Mouse (Mus musculus) bone marrow, adult 2 months (tissue): ENCODE results near the gene Fntb. TPM values are rescaled to one million over a fixed set of nuclear protein-coding genes. Genes with fewer than 3 reads are reported as not detected.
"Not testable (repeated sequence)": the region's sequence is repeated elsewhere in the genome, so short reads cannot be mapped to it uniquely, and the experiment has no call there.

Experiments
- H3K27ac ChIP-seq: fragments of 200-500 bp; 2 replicates; pipeline ENCODE4 v1.5.1; 2012; ENCODE audit warnings: low read depth, mild to moderate bottlenecking, control low read depth, inconsistent platforms, low read length; ENCODE audit not compliant: control insufficient read depth, poor library complexity, insufficient read depth
- H3K4me1 ChIP-seq: fragments of 200-500 bp; 2 replicates; pipeline ENCODE4 v1.6.1; 2011; ENCODE audit warnings: low read length; ENCODE audit not compliant: control insufficient read depth, insufficient read depth
- H3K4me3 ChIP-seq: fragments of 200-500 bp; replicated peaks from 2 replicates; pipeline ENCODE3; 2011; ENCODE audit warnings: mild to moderate bottlenecking, low read depth, low read length, control low read depth; ENCODE audit not compliant: control insufficient read depth
- CTCF ChIP-seq: fragments of 200-500 bp; IDR thresholded peaks from 2 replicates; pipeline ENCODE4 v1.5.1; 2011; ENCODE audit warnings: low read length, control low read depth; ENCODE audit not compliant: control insufficient read depth, insufficient read depth
- POLR2A ChIP-seq: fragments of 200-500 bp; IDR thresholded peaks from 2 replicates; pipeline ENCODE4 v1.6.1; 2011; ENCODE audit warnings: low read depth, mild to moderate bottlenecking, control low read depth, low read length, borderline replicate concordance; ENCODE audit not compliant: control insufficient read depth
- WGBS: fragments of 180-500 bp; shearing (Covaris S2); methylation state at CpG from one replicate; pipeline ENCODE4 v1.1.7; 2018; 5-methylcytosine and 5-hydroxymethylcytosine counted together
- polyA plus RNA-seq: library from polyadenylated mRNA; stranded (reverse); fragments of >200 nt; gene quantifications from 2 replicates; pipeline ENCODE4 v1.2.4, GENCODE M21; 2011; ENCODE audit warnings: low replicate concordance; ENCODE audit not compliant: missing spikeins, insufficient read depth, insufficient read length

Gene Fntb
- polyA plus RNA-seq, 1 experiment: 15.7 TPM

DNA sequence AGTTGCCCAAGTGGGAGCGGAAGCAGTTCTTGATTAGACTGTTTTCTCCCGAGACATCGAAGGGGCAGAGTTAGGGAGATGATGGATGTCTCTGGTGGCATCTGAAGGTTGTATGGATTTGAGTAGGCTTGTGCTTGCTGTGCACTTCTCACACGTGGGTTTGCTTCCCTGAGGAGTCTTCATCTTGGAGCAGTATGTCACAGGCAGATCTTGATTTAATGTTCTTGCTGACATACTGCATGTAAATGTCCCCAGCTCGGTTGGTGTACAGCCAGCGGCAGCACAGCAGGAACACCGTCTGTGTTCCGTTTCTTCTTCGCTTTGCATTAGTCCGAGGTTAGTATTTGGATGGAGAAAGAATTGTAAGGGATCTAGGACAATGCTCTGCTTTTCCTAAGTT lies 91.7 kb downstream of the Fntb start:
- Histone ChIP-seq H3K4me3 (no peak overlapping the region), H3K4me1 (no peaks in the 10 kb centered on the region; the same call in 1 of the 2 replicates), H3K27ac (no peak overlapping the region)
- WGBS: 92% methylated on average over 10 of the region's 10 CpGs
- no peak for TF ChIP-seq CTCF
- TF ChIP-seq POLR2A: no peak

DNA sequence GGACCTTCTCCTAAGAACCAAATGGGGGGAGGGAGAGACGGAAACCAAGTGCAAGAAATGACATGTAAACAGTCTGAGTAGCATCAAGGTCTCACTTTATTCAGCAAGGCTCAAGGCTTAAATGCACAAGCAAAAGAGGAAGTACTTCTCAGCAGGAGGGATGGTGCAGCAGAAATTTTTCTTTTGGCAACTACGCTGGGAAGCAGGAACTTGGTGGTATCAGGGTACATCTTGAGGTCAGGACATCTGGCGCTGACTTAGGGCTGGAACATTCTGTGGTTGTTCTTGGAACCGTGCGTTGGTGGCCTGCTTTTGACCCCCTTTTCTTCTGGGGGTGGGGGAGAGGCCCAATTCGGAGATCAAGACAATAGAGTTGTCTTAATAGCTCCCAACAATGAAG lies 93.4 kb downstream of the Fntb start:
- H3K4me3 ChIP-seq, H3K4me1 ChIP-seq, H3K27ac ChIP-seq: not testable (repeated sequence)
- 77% methylated on average over 6 of the region's 6 CpGs for WGBS

DNA sequence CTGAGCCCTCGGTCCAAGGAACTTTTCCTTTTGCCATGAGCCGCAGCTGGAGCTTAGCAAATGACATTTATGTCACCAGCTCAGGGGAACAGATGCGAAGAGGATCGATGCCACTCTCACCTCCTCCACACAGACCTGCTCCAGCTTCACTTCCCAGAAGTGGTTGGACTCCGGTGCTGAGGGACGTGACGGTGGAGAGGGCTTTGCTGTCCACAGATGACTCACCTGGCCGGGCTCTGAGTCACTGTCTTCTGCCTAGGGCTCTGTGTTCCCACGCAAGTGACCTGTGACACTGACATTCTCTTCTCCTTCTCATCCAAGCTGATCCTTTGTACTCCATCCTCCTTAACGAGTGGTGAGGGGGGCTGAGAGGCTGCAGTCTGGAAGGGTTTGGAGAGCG lies 98.3 kb downstream of the Fntb start:
- TF ChIP-seq CTCF (no peak), POLR2A (no peak)
- H3K4me3 ChIP-seq: no peak overlapping the region
- no peaks in the 10 kb centered on the region for H3K4me1 ChIP-seq
- no peak overlapping the region for H3K27ac ChIP-seq
- WGBS: 92% methylated on average over 11 of the region's 11 CpGs

DNA sequence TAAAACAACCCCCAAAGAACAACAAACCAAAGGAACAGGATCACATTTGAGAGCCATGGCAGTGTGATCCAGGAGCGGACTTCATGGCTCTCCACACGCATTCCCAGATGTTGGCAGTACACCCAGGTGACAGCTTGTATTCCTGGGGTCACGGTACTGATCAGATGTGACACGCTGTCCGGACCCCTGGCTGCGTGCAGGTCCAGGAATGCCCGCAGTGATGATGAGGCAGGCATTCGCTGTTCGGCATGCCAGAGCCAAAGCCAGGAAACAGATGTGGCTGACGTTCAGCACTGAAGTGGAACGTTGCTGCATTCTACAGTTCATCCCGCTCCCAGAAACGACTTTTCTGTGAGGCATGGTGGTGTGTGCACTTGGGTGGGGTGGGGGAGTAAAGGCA lies 99.9 kb downstream of the Fntb start:
- Histone ChIP-seq H3K27ac (no peak overlapping the region), H3K4me1 (no peaks in the 10 kb centered on the region), H3K4me3 (no peak overlapping the region)
- 91% methylated on average over 13 of the region's 13 CpGs for WGBS
- TF ChIP-seq CTCF (no peak), POLR2A (no peak)

DNA sequence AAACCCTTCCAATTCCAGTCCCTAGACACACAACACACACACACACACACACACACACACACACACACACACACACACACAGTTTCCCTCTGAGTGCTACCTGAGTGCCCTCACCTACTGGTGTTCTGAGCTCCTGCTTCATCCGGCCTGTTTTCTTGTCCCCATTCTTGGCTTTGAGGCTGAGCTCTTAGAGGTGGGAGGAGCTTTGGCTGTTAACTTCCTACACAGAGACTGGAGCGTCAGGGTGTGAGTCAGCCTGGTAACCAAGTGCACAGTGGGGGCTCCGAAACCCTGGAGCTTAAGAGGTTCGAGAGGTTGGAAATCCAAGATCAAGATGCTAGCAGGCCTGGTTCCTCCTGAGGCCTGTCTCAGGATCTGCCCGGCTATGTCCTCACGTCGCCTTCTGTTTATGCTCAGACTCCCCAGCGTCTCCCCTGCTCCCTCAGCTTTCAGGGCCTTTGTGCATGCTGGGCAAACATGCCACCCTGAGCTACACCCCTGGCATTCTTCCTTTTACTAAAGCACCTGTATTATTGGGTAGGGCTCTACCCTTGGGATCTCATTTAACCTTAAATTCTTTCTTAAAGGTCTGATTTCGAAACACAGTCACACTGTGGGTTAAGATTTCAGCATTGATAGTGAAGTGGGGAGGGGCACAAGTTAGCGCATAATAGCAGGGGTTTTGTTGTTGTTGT lies 102.3 kb downstream of the Fntb start:
- Histone ChIP-seq H3K27ac (no peak overlapping the region), H3K4me3 (no peak overlapping the region), H3K4me1 (no peaks in the 10 kb centered on the region)
- TF ChIP-seq CTCF: no peak
- no peak for TF ChIP-seq POLR2A
- 60% methylated on average over 10 of the region's 10 CpGs for WGBS

DNA sequence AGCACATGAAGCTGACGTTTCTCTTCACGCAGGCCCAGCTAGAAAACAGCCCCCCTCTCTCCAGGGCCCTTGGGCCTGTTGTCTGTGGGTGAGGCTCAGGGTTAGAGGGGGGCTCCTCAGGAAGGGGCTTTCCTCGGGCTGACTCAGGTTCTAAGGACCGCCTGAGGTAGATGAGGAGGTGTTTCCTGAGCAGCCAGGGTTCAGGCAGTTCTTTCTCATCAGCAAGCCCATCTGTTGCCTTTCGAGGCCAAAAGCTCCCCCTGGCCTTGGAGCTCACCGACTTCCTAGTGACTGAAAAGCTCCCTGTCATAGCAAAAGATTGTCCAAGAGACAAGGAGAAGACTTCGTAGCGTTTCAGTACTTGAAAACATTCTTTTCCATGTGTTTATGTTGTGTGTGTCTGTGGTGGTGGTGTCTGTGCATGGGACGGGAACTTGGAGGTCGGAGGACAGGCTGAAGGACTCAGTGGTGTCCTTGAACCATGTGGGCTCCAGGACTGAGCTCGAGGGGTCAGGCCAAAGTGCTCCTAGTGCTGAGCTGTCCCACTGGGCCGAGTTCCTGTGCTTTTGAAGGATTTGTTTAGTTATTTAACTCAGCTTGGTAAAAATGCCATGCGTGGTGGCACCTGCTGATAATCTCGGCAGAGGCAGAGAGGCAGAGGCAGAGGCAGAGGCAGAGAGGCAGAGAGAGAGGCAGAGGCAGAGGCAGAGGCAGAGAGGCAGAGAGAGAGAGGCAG lies 103.2 kb downstream of the Fntb start:
- TF ChIP-seq CTCF (no peak), POLR2A (no peak)
- Histone ChIP-seq H3K4me1 (no peaks in the 10 kb centered on the region), H3K4me3 (no peak overlapping the region), H3K27ac (no peak overlapping the region)
- 75% methylated on average over 14 of the region's 14 CpGs for WGBS

DNA sequence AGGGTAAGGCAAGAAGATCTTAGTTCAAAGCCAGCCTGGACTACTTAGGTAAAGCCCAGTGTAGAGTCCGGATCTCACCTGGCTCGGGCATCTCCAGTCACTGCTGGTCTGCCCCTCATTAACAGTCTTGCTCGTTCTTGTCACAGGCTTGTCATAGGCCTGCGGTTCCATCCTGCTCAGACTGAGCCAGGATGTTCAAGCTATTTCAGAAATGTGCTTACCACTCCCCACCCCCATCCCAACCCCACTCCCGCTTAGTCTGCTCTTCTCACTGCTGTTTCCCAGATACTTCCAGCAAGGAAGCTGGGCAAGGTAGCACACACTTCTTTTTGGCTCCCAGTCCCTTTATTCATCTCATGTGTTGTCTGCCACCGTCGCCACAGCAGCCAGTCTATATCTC lies 104.2 kb downstream of the Fntb start:
- no peak overlapping the region for H3K4me3 ChIP-seq
- no peaks in the 10 kb centered on the region for H3K4me1 ChIP-seq
- WGBS: 84% methylated on average over 7 of the region's 7 CpGs
- TF ChIP-seq POLR2A (no peak), CTCF (no peak)
- H3K27ac ChIP-seq: no peak overlapping the region

DNA sequence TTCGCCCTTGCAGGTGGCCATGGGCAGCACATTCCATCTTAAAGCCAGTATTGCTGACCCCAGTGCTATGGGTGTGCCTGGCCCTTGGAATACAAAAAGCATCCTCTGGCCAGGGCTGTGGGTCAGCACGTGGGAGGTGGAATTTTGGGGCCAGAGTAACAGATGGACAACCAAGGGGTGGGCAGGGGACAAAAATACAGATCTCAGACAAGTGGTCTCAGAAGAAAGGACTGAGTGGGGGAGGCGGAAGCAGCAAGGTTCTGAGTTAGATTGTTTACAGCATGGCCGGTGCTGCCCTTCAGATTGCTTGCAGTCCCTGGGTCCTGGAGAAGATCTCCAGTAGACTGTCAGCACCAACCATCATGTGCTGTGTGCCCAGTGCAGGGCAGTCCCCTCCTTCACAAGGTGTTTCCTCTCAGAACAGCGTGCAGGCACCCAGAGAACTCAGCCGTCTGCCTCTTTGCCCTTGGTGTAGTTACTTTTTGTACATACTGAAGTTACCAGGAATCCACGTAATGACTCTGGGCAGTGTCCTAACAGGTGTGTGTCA lies 107.5 kb downstream of the Fntb start:
- WGBS: 90% methylated on average over 7 of the region's 7 CpGs
- H3K27ac ChIP-seq: no peak overlapping the region
- TF ChIP-seq POLR2A: no peak
- no peak for TF ChIP-seq CTCF
- no peak overlapping the region for H3K4me3 ChIP-seq
- no peaks in the 10 kb centered on the region for H3K4me1 ChIP-seq

DNA sequence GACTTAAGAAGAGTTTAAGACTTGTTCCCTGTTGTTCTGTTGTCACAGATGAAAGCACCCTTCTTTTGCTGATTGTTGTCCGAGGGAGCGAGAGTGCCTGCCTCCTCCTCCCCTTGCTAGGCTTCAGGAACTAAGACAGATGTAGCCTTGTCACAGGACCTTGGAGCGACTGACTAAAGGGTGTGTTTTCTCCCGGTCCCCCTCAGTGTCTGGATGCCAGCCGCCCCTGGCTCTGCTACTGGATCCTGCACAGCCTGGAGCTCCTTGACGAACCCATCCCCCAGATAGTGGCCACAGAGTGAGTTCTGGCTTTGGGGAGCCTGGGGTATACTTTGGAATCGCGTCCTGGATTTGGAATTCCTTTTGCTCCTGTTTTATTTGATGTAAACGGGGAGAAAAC lies 109.4 kb downstream of the Fntb start:
- no peak overlapping the region for H3K4me3 ChIP-seq
- H3K27ac ChIP-seq: no peak overlapping the region
- WGBS: 87% methylated on average over 9 of the region's 9 CpGs
- no peak for TF ChIP-seq CTCF
- TF ChIP-seq POLR2A: no peak
- no peaks in the 10 kb centered on the region for H3K4me1 ChIP-seq
